Mouse (Mus musculus) CH12F3 (cell line): ENCODE results near the gene Zfp655.
"Not testable (repeated sequence)": the region's sequence is repeated elsewhere in the genome, so short reads cannot be mapped to it uniquely, and the experiment has no call there.

ENCODE experiments used
- in situ Hi-C: fragments of 300-500 bp; cut with MboI; formaldehyde crosslinking; loops from 2 replicates; pipeline ENCODE4 v1.14.3; 2020; ENCODE audit warnings: low sequenced_read_pairs

The Zfp655 gene

DNA sequence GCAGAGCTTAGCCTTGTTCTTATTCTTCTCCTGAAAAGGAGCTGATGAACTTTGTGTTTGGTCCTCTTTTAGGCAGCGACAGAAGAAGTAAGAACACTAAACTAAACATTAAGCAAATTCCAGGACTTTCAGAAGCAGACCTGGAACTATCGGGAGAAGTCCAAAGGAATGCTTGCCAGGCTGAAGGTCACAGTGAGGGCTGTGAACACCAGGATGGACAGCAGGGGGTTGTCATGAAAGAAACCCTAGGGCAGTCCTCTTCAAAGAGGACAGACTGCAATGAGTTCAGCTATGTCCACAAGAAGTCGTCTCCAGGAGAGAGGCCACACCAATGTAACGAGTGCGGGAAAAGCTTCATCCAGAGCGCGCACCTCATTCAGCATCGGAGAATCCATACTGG is 11.5 kb upstream of the Zfp655 start:
- in situ Hi-C loops: no loop called here

DNA sequence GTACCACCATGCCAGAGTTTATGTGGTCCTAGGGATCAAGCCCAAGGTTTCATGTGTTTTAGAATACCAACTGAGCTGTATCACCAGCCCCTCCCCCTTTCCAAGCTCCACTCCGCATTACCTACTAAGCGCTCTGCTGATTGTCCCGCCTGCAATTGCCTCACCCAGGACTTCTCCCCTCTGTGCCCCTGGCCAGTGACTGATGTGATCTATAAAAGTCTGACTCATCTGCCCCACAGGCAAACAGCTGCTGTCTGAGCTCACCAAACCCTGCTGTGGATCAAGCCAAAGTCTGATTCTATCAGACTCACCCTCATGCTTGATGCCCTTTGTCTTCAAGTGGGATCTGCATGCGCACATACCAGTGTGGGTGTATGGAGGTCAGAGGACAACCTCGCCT is 8.7 kb upstream of the Zfp655 start:
- in situ Hi-C loops: no loop called here

DNA sequence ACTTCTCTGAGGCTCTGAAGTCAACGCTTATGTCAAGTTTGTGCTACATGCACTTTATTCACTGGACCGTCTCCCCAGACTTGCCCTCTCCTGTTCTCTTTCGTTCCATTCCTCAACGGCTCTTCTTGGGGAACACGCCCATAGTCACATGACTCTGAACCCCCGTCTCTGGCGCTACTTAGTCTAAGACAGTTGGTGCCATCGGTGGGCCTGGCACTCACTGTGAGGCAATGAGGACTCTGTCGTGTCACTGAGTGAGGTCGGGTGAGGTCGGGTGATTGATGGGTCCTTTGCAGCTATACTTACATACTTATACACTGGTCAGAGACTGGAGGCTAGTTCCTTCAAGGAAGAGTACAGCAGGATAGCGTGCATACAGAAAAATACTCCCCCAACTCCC is 8.1 kb upstream of the Zfp655 start:
- in situ Hi-C loops: no loop called here

DNA sequence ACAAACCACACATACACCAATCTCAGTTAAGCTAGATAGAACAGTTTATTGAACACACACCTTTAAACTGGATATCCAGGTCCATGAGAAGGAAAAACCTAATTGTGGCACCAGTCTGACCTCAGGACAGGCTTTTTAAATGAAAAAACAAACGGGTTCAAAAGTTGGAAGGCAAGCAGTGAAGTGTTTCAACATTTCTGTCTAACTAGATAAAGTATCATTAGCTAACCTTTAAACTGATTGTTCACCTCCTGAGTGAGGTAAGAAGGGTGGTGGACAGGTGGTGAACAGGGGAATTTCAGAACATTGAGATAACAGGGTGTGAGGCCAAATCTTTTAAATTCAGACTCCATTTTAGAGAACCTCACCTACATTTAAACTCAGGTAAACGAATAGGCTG is 5.1 kb upstream of the Zfp655 start:
- in situ Hi-C loops: no loop called here

DNA sequence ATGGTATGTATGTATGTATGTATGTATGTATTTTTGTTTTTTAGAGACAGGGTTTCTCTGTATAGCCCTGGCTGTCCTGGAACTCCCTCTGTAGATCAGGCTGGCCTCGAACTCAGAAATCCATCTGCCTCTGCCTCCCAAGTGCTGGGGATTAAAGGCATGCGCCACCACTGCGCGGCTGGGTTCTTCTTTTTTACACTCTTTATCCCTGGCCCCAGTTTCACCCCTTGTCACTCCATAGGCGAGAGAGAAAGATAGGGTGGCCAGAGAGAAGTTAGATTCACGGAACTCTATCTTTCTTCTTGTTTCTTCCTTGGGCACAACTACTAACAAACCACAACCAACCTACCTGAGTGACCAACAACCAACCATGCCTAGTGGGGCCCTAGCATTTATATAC is 2.2 kb upstream of the Zfp655 start:
- in situ Hi-C loops: not testable (repeated sequence)

DNA sequence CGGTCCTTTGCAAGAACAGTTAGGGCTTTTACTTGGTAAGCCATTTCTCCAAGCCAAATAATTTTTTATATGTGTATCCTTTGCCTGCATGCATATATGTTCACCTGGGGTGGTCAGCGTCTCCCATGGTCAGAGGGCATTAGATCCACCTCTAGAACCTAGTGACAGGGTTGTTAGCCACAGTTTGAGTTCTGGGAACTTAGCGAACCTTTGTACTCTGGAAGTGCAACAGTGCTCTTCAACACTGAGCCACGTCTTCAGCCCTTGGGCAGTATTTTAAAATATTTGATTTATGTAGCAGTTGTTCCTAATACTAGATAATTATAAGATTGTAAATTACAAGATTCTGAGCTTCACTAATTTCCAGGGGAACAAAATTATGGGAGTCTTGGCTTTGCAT is 874 bp upstream of the Zfp655 start:
- in situ Hi-C loops: no loop called here

DNA sequence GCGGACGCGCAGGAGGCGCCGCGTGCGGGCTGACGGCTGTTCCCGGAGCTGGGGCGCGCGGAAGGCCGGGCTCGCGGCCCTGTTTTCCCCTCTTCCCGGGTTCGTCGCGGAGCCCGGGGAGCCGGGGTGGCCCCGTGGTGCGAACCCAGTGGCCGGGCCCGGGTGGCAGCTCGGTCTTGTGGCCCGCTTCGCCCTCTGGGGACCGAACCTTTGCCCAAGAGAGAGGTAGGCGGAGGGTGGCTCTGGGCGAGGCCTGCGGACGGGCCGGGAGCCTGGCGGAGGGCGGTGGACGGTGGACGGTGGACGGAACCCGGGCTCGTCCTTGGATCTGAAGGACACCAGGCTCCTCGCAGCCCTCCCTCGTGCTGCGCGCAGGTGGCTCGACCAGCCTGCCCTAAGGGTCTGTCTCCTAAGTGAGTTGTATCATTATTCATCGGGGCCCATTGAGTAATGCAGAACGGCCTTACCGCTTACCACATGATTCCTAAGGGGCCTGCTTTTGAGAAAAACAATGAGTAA is 437 bp downstream of the Zfp655 start:
- in situ Hi-C loops: no loop called here

DNA sequence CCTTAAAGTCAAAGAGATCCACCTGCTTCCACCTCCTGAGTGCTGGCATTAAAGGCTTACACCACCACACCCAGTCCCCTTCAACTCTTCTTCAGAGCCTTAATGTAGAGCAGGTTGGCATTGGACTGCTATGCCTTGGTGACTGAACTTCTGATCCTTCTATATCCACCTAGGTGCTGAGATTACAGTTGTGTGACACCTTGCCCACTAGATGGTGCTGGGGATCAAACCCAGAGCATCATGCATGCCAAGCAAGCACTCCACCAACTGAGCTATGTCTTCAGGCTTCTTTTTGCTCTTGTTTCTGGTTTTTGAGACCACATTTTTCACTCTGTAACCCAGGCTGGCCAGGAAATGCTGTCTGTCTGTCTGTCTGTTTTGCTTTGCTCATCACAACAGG is 3.1 kb downstream of the Zfp655 start:
- in situ Hi-C loops: no loop called here

DNA sequence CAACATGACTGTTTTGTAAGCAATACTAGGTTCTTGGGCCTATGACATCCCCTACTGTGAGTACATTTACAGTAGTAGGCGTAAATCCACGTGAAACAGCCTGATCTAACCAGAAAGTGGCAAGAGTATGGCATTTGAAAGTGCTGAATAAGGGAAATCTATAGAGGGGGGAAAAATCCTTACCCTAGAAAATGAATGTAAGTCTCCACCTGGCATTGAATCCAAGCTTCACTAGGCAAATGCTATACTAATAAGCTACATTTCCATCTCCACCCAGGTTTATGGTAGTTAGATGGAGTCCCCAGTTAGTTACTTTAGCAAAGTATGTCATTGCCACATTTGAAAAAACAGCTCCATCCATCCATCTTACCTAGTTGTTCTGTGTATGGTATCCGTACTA is 18.0 kb downstream of the Zfp655 start:
- in situ Hi-C loops: no loop called here

DNA sequence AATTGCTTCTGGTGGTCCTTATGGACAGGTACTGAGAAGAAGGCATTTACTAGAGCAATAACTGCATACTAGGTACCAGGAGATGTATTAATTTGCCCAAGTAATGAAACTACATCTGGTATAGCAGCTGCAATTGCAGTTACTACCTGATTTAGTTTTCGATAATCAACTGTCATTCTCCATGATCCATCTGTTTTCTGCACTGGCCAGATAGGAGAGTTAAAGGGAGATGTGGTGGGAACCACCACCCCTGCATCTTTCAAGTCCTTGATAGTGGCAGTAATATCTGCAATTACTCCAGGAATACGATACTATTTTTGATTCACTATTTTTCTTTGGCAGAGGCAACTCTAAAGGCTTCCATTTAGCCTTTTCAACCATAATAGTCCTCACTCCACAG is 42.1 kb downstream of the Zfp655 start:
- in situ Hi-C loops: not testable (repeated sequence)

DNA sequence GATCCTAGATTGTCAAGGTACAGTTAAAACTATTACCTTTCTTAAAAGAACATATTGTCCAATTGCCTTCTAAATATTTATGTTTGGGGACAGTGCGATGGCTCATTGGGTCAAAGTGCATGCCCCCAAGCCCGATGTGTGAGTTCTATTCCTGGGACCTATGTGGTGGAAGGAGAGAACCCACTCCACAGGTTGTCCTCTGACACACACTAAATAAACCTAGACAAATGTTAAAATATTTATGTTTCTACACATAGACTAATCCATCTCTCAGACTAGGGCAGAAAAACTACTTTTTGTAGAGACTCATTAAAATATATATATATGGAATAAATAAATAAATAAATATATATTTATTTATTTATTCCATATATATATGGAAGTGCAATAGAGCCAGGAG is 48.4 kb downstream of the Zfp655 start:
- in situ Hi-C loops: no loop called here

DNA sequence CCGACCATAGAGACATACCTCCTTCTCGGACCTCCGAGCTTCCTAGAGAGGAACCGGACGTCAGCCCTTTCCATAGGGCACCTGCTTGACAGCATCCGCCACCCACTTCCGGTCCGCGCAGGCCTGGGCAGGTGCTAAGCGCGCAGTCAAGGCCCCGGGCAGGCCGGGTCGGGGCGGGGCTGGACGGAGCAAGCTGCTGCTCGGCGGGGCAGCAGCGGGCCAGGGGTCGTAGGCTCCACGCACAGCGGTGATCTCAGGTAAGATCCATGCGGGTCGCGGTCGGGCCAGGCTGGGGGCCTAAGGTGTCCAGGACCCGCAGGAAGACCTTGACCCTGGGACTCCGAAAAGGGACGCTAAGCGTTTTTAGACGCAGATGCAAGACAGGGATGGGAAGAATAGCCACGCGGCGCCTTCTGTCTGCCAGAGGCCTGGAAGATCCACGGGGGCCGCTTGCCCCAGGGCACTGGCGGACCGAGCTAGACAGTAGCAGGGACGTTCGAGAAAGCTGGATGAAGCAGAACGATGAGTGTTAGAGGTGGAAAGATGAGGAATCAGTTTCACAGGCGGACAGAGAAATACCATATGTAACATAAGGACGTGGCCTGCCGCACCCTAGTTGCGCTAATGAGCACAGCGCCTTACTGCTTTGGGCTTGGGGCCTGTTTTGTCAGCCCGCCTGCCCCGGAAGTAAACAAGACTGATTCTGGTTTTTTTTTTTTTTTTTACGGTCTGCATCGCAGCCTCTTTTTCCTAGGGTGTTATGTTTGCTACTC is 49.0 kb downstream of the Zfp655 start, which contains the start of gene Zscan25:
TSS of gene Zscan25 (plus strand) at position 130 of the 773 bp plus-strand sequence.
- in situ Hi-C loops: no loop called here

DNA sequence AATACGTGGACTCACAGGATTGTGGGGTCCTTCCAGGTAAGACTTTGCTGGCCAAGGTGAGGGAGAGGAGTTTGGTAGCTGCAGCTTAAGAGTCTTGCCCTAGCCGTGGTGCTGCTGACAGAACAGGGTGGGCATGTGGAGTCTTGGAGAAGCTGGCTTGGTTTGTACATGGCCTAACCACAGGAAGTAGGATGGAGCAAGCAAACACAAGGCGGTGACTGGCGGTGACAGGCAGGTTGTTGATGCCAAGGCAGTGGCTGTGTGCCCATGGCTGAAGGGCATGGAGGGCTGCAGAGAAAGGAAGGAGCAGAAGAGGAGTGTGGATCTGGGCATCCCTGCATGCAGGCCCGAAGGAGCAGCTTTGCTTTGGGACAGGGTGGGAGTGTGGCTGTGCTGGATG is 56.9 kb downstream of the Zfp655 start:
- in situ Hi-C loops: no loop called here

DNA sequence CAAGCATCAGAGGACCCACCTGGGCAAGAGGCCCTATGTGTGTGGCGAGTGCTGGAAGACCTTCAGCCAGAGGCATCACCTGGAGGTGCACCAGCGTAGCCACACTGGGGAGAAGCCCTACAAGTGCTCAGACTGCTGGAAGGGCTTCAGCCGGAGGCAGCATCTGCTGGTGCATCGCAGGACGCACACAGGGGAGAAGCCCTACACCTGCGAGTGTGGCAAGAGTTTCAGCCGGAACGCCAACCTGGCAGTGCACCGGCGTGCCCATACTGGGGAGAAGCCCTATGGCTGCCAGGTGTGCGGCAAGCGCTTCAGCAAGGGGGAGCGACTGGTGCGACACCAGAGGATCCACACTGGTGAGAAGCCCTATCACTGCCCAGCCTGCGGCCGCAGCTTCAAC is 59.2 kb downstream of the Zfp655 start:
- in situ Hi-C loops: no loop called here

DNA sequence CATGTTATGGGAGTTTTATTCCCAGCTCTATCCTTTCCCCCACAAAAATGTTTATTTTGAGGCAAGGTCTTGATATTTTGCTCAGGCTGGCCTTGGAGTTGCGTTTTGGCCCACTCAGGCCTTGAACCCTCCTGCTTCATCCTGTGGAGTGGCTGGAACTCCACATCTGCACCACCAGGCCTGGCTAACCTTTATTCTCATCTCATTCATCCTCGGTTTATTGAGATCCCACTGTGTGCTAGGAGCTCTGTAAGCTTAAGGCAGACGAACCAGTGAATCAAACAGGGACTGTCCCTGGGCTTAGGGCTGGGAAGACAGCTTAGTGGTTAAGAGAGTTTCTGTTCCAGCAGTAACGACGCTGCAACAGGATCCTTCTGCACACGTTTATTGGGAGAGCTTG is 60.9 kb downstream of the Zfp655 start:
- in situ Hi-C loops: no loop called here
